Mouse (Mus musculus): ENCODE measurements around the gene Nup188.

DNA sequence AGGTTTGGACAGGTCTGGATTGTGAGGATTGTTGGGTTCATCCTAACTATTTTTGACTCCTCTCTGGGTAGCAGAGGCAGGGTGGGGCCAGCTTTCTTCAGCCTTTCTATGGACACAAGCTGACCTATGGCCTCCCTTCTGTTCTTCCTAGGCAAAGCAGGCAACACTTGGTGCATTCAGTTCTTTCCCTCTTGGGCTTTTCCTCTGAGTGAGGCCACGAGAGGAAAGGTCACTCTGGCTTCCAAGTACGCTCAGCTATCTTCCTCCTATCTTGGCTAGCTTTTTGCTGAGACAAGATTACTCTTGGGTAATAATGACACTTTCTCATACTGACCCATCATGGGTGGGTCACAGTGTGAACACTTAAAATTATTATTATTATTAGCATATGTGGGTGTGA lies 3.0 kb upstream of the Nup188 start:
- TF ChIP-seq CTCF (IDR thresholded peaks at IDR 0.05; ENCODE audit: borderline replicate concordance, insufficient read depth, low read length) (no peak), POLR2A (IDR thresholded peaks at IDR 0.05; ENCODE audit: low read depth, low read length) (no peak; the same call in 1 of the 2 replicates)

Data from embryonic fibroblast, embryonic 13.5 days (primary cell).